Mouse (Mus musculus): ENCODE results near the gene Fgfr1op2. TPM values are rescaled to one million over a fixed set of nuclear protein-coding genes. Genes with fewer than 3 reads are reported as not detected.

The Fgfr1op2 gene
- total and polyA plus RNA-seq, 3 experiments, result 73.0 to 101 (median 94.1) TPM

- Histone ChIP-seq H3K27ac (ENCODE audit: insufficient read depth, low read depth) (no peak overlapping the region), H3K79me2 (replicated peaks; ENCODE audit: control insufficient read depth, extremely low read depth, insufficient read depth, poor library complexity, severe bottlenecking) (no peaks in the 10 kb centered on the region), H3K4me1 (ENCODE audit: control insufficient read depth in 1 of 2, insufficient read depth in 2 of 2) (peaks cover 15 to 34% of the 10 kb centered on the region in 2 experiments), H3K4me2 (ENCODE audit: insufficient read depth, low read depth, poor library complexity, severe bottlenecking) (no peak overlapping the region), H3K36me3 (replicated peaks in 1 of 2; ENCODE audit: control insufficient read depth in 1 of 2, insufficient read depth in 1 of 2, low read length in 1 of 2) (no peaks in the 10 kb centered on the region), H3K9me3 (replicated peaks; ENCODE audit: low read length) (peaks cover 2% of the 10 kb centered on the region), H3K27me3 (replicated peaks) (peaks cover 3% of the 10 kb centered on the region), H3K9ac (ENCODE audit: insufficient read depth, low read depth) (no peak overlapping the region), H3K4me3 (replicated peaks in 1 of 3; ENCODE audit: low read depth in 2 of 3, low read length in 2 of 3, poor library complexity in 1 of 3) (no peak overlapping the region)
- in situ Hi-C loops (cut with MboI; ENCODE audit: low pct_ligation_motif_present, low pct_unique_long_range_greater_than_20kb, low sequenced_read_pairs), result no loop called here
- dilution Hi-C loops (cut with MboI; ENCODE audit: extremely low pct_ligation_motif_present, extremely low pct_unique_long_range_greater_than_20kb, low sequenced_read_pairs), result no loop called here
- DNase-seq (ENCODE audit: extremely low read depth), result no peak
- TF ChIP-seq ELF1 (IDR thresholded peaks at IDR 0.05; ENCODE audit: low read depth, low read length) (no peak), TCF12 (IDR thresholded peaks at IDR 0.05; ENCODE audit: low read depth, low read length) (no peak), SMC3 (IDR thresholded peaks at IDR 0.05; ENCODE audit: low read depth, low read length) (no peak), IRF4 (IDR thresholded peaks at IDR 0.05; ENCODE audit: low read depth, low read length) (no peak), POLR2AphosphoS2 (IDR thresholded peaks at IDR 0.05; ENCODE audit: low read depth, low read length) (no peak), ZNF384 (IDR thresholded peaks at IDR 0.05; ENCODE audit: low read depth, low read length) (no peak), MAFK (IDR thresholded peaks at IDR 0.05; ENCODE audit: insufficient replicate concordance, low read length) (no peak), MYC (IDR thresholded peaks at IDR 0.05; ENCODE audit: low read depth, low read length) (no peak), GABPA (IDR thresholded peaks at IDR 0.05; ENCODE audit: insufficient replicate concordance, low read depth, low read length) (no peak)
Measured at GRCm38 (mm10) chr6:146533146-146533545, 43.9 kb upstream of the Fgfr1op2 start.

DNA sequence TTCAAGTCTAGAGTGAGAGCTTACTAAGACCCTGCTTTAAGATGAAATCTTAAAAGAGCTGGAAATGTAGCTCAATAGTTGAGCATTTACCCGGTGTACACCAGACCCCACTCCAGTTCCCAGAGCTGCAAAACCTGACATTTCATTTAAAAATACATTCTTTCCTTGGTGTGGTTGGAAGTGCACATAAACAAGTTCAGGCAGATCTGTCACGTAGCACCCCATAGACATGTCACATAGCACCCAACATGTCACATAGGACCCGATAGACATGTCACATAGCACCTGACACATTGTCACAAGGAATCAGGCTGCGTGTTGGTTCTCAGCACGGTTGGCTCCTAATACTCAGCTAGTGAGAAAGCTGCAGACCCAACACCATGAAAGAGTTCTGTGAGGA lies 41.5 kb upstream of the Fgfr1op2 start:
- no peak overlapping the region for H3K4me2 ChIP-seq (ENCODE audit: insufficient read depth, low read depth, poor library complexity, severe bottlenecking)
- H3K9me3 ChIP-seq (replicated peaks; ENCODE audit: low read length), result peaks cover 2% of the 10 kb centered on the region
- H3K4me3 ChIP-seq (replicated peaks in 1 of 3; ENCODE audit: low read depth in 2 of 3, low read length in 2 of 3, poor library complexity in 1 of 3), result no peak overlapping the region
- H3K36me3 ChIP-seq (replicated peaks in 1 of 2; ENCODE audit: control insufficient read depth in 1 of 2, insufficient read depth in 1 of 2, low read length in 1 of 2), result no peaks in the 10 kb centered on the region
- H3K27me3 ChIP-seq (replicated peaks), result peaks cover 3% of the 10 kb centered on the region
- H3K9ac ChIP-seq (ENCODE audit: insufficient read depth, low read depth), result no peak overlapping the region
- no peak overlapping the region for H3K27ac ChIP-seq (ENCODE audit: insufficient read depth, low read depth)
- TF ChIP-seq GABPA (IDR thresholded peaks at IDR 0.05; ENCODE audit: insufficient replicate concordance, low read depth, low read length) (no peak), JUND (conservative IDR thresholded peaks at IDR 0.05; ENCODE audit: low read depth, low read length) (no peak), NELFE (IDR thresholded peaks at IDR 0.05; ENCODE audit: low read depth, low read length) (no peak), SIN3A (IDR thresholded peaks at IDR 0.05; ENCODE audit: low read length) (no peak), CHD1 (IDR thresholded peaks at IDR 0.05; ENCODE audit: low read depth, low read length) (no peak), NRF1 (IDR thresholded peaks at IDR 0.05; ENCODE audit: low read depth, low read length) (no peak), EP300 (IDR thresholded peaks at IDR 0.05; ENCODE audit: low read length) (no peak), MYC (IDR thresholded peaks at IDR 0.05; ENCODE audit: low read depth, low read length) (no peak), PAX5 (IDR thresholded peaks at IDR 0.05; ENCODE audit: low read length) (no peak)
- H3K4me1 ChIP-seq (ENCODE audit: control insufficient read depth in 1 of 2, insufficient read depth in 2 of 2), result peaks cover 9 to 24% of the 10 kb centered on the region in 2 experiments
- in situ Hi-C loops (cut with MboI; ENCODE audit: low pct_ligation_motif_present, low pct_unique_long_range_greater_than_20kb, low sequenced_read_pairs), result no loop called here
- H3K79me2 ChIP-seq (replicated peaks; ENCODE audit: control insufficient read depth, extremely low read depth, insufficient read depth, poor library complexity, severe bottlenecking), result no peaks in the 10 kb centered on the region
- DNase-seq (ENCODE audit: extremely low read depth), result no peak
- dilution Hi-C loops (cut with MboI; ENCODE audit: extremely low pct_ligation_motif_present, extremely low pct_unique_long_range_greater_than_20kb, low sequenced_read_pairs), result no loop called here

Data from CH12.LX (cell line).